In genomic region chr14:60851632-60852031, GRCm38 (mm10) we compare ENCODE assay signal across 17 mouse cellular contexts.
DNase-seq lines count a peak whose midpoint lies in the region.
"Had no signal": no experiment of that assay in that cellular context is flagged by ENCODE, and none has a peak within 500 bp of the region (broad histone marks: within the 10 kb centered on the region; RNA-seq: fewer than 3 reads in every experiment).

No protein-coding gene starts in this region.

- peaks cover 37% of the 10 kb centered on the region for H3K36me3 ChIP-seq in heart, embryonic 10.5 days

- H3K4me3 ChIP-seq in heart, embryonic 10.5 days = no peak overlapping the region

- no peak overlapping the region for H3K27ac ChIP-seq in heart, embryonic 10.5 days

- DNase-seq in heart, adult 11 months = peak; percentile 70
- no peak for DNase-seq in heart, postnatal 14 days
- DNase-seq in heart, embryonic 10.5 days (ENCODE audit: low spot score) = peak; percentile 68
- DNase-seq in heart, adult 8-10 months (ENCODE audit: low spot score) = no peak
- DNase-seq: adrenal gland, adult 2 months; adrenal gland, adult 8-10 months; adrenal gland, postnatal 10 days; adrenal gland, postnatal 14 days; adrenal gland, postnatal 25 days; adrenal gland, postnatal 36 days; B cell, adult 2 months; cerebellum, adult 11 months; cerebellum, adult 11-12 months; cerebellum, adult 18-20 months had no signal

- intact Hi-C loops in heart, postnatal 14 days (cut with DNase I) = no loop called here

- H3K27me3 ChIP-seq in heart, embryonic 10.5 days (ENCODE audit: insufficient read depth, poor library complexity, severe bottlenecking) = peaks cover 6% of the 10 kb centered on the region
- H3K27me3 ChIP-seq: CH12.LX, Patski had no signal

- peaks cover 12% of the 10 kb centered on the region for H3K4me1 ChIP-seq in heart, embryonic 10.5 days

- no peaks in the 10 kb centered on the region for H3K9me3 ChIP-seq in heart, embryonic 10.5 days
- H3K9me3 ChIP-seq: G1E had no signal

- 84% methylated on average over 5 of the region's 5 CpGs for WGBS in heart, embryonic 10.5 days

Comparison
In these comparisons a context has a peak if more than half of its experiments do, and no peak if none do; other contexts are left out.
1. DNase-seq: peak in heart, adult 11 months (single experiment) and heart, embryonic 10.5 days (single experiment); none in heart, postnatal 14 days (0 of 2) and heart, adult 8-10 months (single experiment).